Comparison of ENCODE assay signal across 11 mouse cellular contexts in genomic region chr4:98796591-98797341, GRCm38 (mm10). TPM values are rescaled to one million over a fixed set of nuclear protein-coding genes. Genes with fewer than 3 reads are reported as not detected.
DNase-seq lines count a peak whose midpoint lies in the region; ATAC-seq lines count a peak whose summit lies in the region.
"Had no signal": no experiment of that assay in that cellular context is flagged by ENCODE, and none has a peak within 500 bp of the region (broad histone marks: within the 10 kb centered on the region; RNA-seq: fewer than 3 reads in every experiment).

No protein-coding gene starts in this region.

- DNase-seq in forebrain, embryonic 14.5 days (ENCODE audit: low spot score), result peak; percentile 17
- no peak for DNase-seq in forebrain, embryonic 11.5 days (ENCODE audit: low spot score)
- peak; percentile 42 for DNase-seq in midbrain, embryonic 14.5 days
- no peak for DNase-seq in midbrain, embryonic 10.5 days (ENCODE audit: low spot score)
- DNase-seq in intestine, embryonic 14.5 days (ENCODE audit: low spot score), result peak; percentile 55
- DNase-seq in skeletal muscle tissue, adult 2 months (ENCODE audit: low read depth, low spot score), result peak; percentile 25
- DNase-seq in embryo, embryonic 10.5 days (ENCODE audit: low spot score), result no peak
- no peak for DNase-seq in cerebellum, adult 9-11 months

- H3K27me3 ChIP-seq in forebrain, embryonic 14.5 days (replicated peaks; ENCODE audit: control insufficient read depth, insufficient read depth, low read length), result no peaks in the 10 kb centered on the region
- no peaks in the 10 kb centered on the region for H3K27me3 ChIP-seq in forebrain, embryonic 11.5 days (ENCODE audit: control insufficient read depth, insufficient read depth, low read length)
- no peaks in the 10 kb centered on the region for H3K27me3 ChIP-seq in midbrain, embryonic 14.5 days (ENCODE audit: control insufficient read depth, insufficient read depth, low read length)
- H3K27me3 ChIP-seq in midbrain, embryonic 10.5 days (ENCODE audit: low read depth, poor library complexity, severe bottlenecking), result no peaks in the 10 kb centered on the region
- no peaks in the 10 kb centered on the region for H3K27me3 ChIP-seq in intestine, embryonic 14.5 days (replicated peaks; ENCODE audit: control insufficient read depth, insufficient read depth, low read length)

- no peak overlapping the region for H3K9ac ChIP-seq in forebrain, embryonic 14.5 days (ENCODE audit: low read length)
- no peak overlapping the region for H3K9ac ChIP-seq in forebrain, embryonic 11.5 days (ENCODE audit: low read length)
- no peak overlapping the region for H3K9ac ChIP-seq in midbrain, embryonic 14.5 days (replicated peaks; ENCODE audit: low read length)
- H3K9ac ChIP-seq in intestine, embryonic 14.5 days (ENCODE audit: low read length), result no peak overlapping the region

- 0 out of 2 replicates have a peak, but pooled peaks have one; percentile 29 for ATAC-seq in forebrain, embryonic 14.5 days
- no peak for ATAC-seq in forebrain, embryonic 11.5 days (replicated peaks; ENCODE audit: low FRiP score)
- no peak for ATAC-seq in midbrain, embryonic 14.5 days (ENCODE audit: low FRiP score, low TSS enrichment)
- ATAC-seq in intestine, embryonic 14.5 days (replicated peaks; ENCODE audit: low FRiP score, low TSS enrichment, low read depth), result 0 out of 2 replicates have a peak, but pooled peaks have one; percentile 27

- WGBS in forebrain, embryonic 14.5 days, result 71% methylated on average over 11 of the region's 11 CpGs
- 84% methylated on average over 11 of the region's 11 CpGs for WGBS in forebrain, embryonic 11.5 days
- 54% methylated on average over 11 of the region's 11 CpGs for WGBS in midbrain, embryonic 14.5 days
- WGBS in midbrain, embryonic 10.5 days, result 84% methylated on average over 11 of the region's 11 CpGs
- 59% methylated on average over 11 of the region's 11 CpGs for WGBS in intestine, embryonic 14.5 days

- H3K4me2 ChIP-seq in forebrain, embryonic 14.5 days (ENCODE audit: low read length), result no peak overlapping the region
- H3K4me2 ChIP-seq in forebrain, embryonic 11.5 days (ENCODE audit: low read depth, low read length, severe bottlenecking), result no peak overlapping the region
- no peak overlapping the region for H3K4me2 ChIP-seq in midbrain, embryonic 14.5 days (ENCODE audit: low read length)
- peak overlapping the region; percentile 18; the same call in 1 of the 2 replicates for H3K4me2 ChIP-seq in intestine, embryonic 14.5 days (ENCODE audit: low read length)

- H3K4me1 ChIP-seq in forebrain, embryonic 14.5 days (ENCODE audit: control insufficient read depth, insufficient read depth, low read length), result 0 out of 2 replicates have a peak, but pooled peaks cover 5% of the 10 kb centered on the region
- H3K4me1 ChIP-seq in forebrain, embryonic 11.5 days (replicated peaks; ENCODE audit: control insufficient read depth, insufficient read depth, low read length), result no peaks in the 10 kb centered on the region
- 0 out of 2 replicates have a peak, but pooled peaks cover 4% of the 10 kb centered on the region for H3K4me1 ChIP-seq in midbrain, embryonic 14.5 days (ENCODE audit: control insufficient read depth, insufficient read depth, low read length)
- H3K4me1 ChIP-seq in midbrain, embryonic 10.5 days, result no peaks in the 10 kb centered on the region
- peaks cover 14% of the 10 kb centered on the region for H3K4me1 ChIP-seq in intestine, embryonic 14.5 days (replicated peaks; ENCODE audit: control insufficient read depth, insufficient read depth, low read length)

- H3K9me3 ChIP-seq in forebrain, embryonic 14.5 days (replicated peaks; ENCODE audit: control insufficient read depth, low read length), result no peaks in the 10 kb centered on the region
- no peaks in the 10 kb centered on the region for H3K9me3 ChIP-seq in forebrain, embryonic 11.5 days (ENCODE audit: control insufficient read depth, low read length)
- no peaks in the 10 kb centered on the region for H3K9me3 ChIP-seq in midbrain, embryonic 14.5 days (ENCODE audit: control insufficient read depth, low read length)
- H3K9me3 ChIP-seq in midbrain, embryonic 10.5 days (replicated peaks), result no peaks in the 10 kb centered on the region
- H3K9me3 ChIP-seq in intestine, embryonic 14.5 days (ENCODE audit: control insufficient read depth, low read length), result no peaks in the 10 kb centered on the region

- H3K4me3 ChIP-seq in forebrain, embryonic 14.5 days (ENCODE audit: low read depth, low read length), result no peak overlapping the region
- H3K4me3 ChIP-seq in forebrain, embryonic 11.5 days (ENCODE audit: low read depth, low read length), result no peak overlapping the region
- no peak overlapping the region for H3K4me3 ChIP-seq in midbrain, embryonic 14.5 days (replicated peaks; ENCODE audit: low read depth, low read length)
- H3K4me3 ChIP-seq in midbrain, embryonic 10.5 days, result no peak overlapping the region
- H3K4me3 ChIP-seq in intestine, embryonic 14.5 days (ENCODE audit: low read depth, low read length), result no peak overlapping the region

- no peak overlapping the region for H3K27ac ChIP-seq in forebrain, embryonic 14.5 days (ENCODE audit: low read depth, low read length)
- no peak overlapping the region for H3K27ac ChIP-seq in forebrain, embryonic 11.5 days (ENCODE audit: low read depth, low read length)
- peak overlapping the region; percentile 28; the same call in 1 of the 2 replicates for H3K27ac ChIP-seq in midbrain, embryonic 14.5 days (replicated peaks; ENCODE audit: low read depth, low read length)
- H3K27ac ChIP-seq in midbrain, embryonic 10.5 days (replicated peaks), result no peak overlapping the region
- peak overlapping the region; percentile 77 for H3K27ac ChIP-seq in intestine, embryonic 14.5 days (ENCODE audit: low read depth)

- no peaks in the 10 kb centered on the region for H3K36me3 ChIP-seq in forebrain, embryonic 14.5 days (ENCODE audit: control insufficient read depth, insufficient read depth, low read length)
- H3K36me3 ChIP-seq in forebrain, embryonic 11.5 days (ENCODE audit: control insufficient read depth, insufficient read depth, low read length), result no peaks in the 10 kb centered on the region
- no peaks in the 10 kb centered on the region for H3K36me3 ChIP-seq in midbrain, embryonic 14.5 days (ENCODE audit: control insufficient read depth, insufficient read depth, low read length)
- no peaks in the 10 kb centered on the region for H3K36me3 ChIP-seq in midbrain, embryonic 10.5 days
- no peaks in the 10 kb centered on the region for H3K36me3 ChIP-seq in intestine, embryonic 14.5 days (ENCODE audit: control insufficient read depth, insufficient read depth, low read length)

RNA-seq across cellular contexts. Expression of gene Kank4, which starts 20.6 kb away (rescaled TPM):
- polyA plus RNA-seq in forebrain, embryonic 14.5 days (2014; fragmentation: Nextera tagmentation; extraction: Ambion mirVana), result 0.30 and 0.36 TPM in 2 replicates
- 1.1 and 1.3 TPM in 2 replicates for polyA plus RNA-seq in forebrain, embryonic 11.5 days (2014; fragmentation: Nextera tagmentation; extraction: Ambion mirVana)
- 0.36 and 0.50 TPM in 2 replicates for polyA plus RNA-seq in midbrain, embryonic 14.5 days (2014; fragmentation: Nextera tagmentation; extraction: Ambion mirVana)
- polyA plus RNA-seq in midbrain, embryonic 10.5 days (2016; fragmentation: Nextera tagmentation; extraction: Ambion mirVana), result 0.72 and 0.86 TPM in 2 replicates
- polyA plus RNA-seq in intestine, embryonic 14.5 days (2014; fragmentation: Nextera tagmentation; extraction: Ambion mirVana), result 2.9 and 3.3 TPM in 2 replicates
- polyA plus RNA-seq: C2C12 had no signal

RNA-seq across cellular contexts. Expression of gene I0C0044D17Rik, which starts 26.9 kb away (rescaled TPM):
- not detected in 2 replicates for polyA plus RNA-seq in forebrain, embryonic 14.5 days (2014; fragmentation: Nextera tagmentation; extraction: Ambion mirVana)
- not detected in 2 replicates for polyA plus RNA-seq in forebrain, embryonic 11.5 days (2014; fragmentation: Nextera tagmentation; extraction: Ambion mirVana)
- not detected in 2 replicates for polyA plus RNA-seq in midbrain, embryonic 14.5 days (2014; fragmentation: Nextera tagmentation; extraction: Ambion mirVana)
- not detected in 2 replicates for polyA plus RNA-seq in midbrain, embryonic 10.5 days (2016; fragmentation: Nextera tagmentation; extraction: Ambion mirVana)
- polyA plus RNA-seq in intestine, embryonic 14.5 days (2014; fragmentation: Nextera tagmentation; extraction: Ambion mirVana), result not detected in 2 replicates
- polyA plus RNA-seq: C2C12; limb, embryonic 11.5 days; small intestine, adult 2 months had no signal

Comparison
In these comparisons a context has a peak if more than half of its experiments do, and no peak if none do; other contexts are left out.
1. ATAC-seq: peak in forebrain, embryonic 14.5 days (single experiment) and intestine, embryonic 14.5 days (single experiment); none in forebrain, embryonic 11.5 days (single experiment) and midbrain, embryonic 14.5 days (single experiment).
2. DNase-seq: peak in forebrain, embryonic 14.5 days (single experiment), midbrain, embryonic 14.5 days (single experiment), intestine, embryonic 14.5 days (single experiment) and skeletal muscle tissue, adult 2 months (single experiment); none in forebrain, embryonic 11.5 days (single experiment), midbrain, embryonic 10.5 days (single experiment), embryo, embryonic 10.5 days (single experiment) and cerebellum, adult 9-11 months (single experiment).
3. H3K27ac ChIP-seq: peak in midbrain, embryonic 14.5 days (single experiment) and intestine, embryonic 14.5 days (single experiment); none in forebrain, embryonic 14.5 days (single experiment), forebrain, embryonic 11.5 days (single experiment) and midbrain, embryonic 10.5 days (single experiment).